Mouse (Mus musculus) adrenal gland, adult (tissue): ENCODE data around the gene 1700012B09Rik.

Source experiments
- DNase-seq, 2 experiments: peaks; one replicate each; pipeline ENCODE4 v3.0.0; 2022 to 2023; ENCODE audit warnings: low spot score in 1 of 2; ENCODE audit not compliant: inconsistent age in 2 of 2

Gene 1700012B09Rik

GRCm38 (mm10) chr9:14739498-14740150, 31.2 kb downstream of the 1700012B09Rik start:
- peak; percentile 42 to 74 for DNase-seq

DNA sequence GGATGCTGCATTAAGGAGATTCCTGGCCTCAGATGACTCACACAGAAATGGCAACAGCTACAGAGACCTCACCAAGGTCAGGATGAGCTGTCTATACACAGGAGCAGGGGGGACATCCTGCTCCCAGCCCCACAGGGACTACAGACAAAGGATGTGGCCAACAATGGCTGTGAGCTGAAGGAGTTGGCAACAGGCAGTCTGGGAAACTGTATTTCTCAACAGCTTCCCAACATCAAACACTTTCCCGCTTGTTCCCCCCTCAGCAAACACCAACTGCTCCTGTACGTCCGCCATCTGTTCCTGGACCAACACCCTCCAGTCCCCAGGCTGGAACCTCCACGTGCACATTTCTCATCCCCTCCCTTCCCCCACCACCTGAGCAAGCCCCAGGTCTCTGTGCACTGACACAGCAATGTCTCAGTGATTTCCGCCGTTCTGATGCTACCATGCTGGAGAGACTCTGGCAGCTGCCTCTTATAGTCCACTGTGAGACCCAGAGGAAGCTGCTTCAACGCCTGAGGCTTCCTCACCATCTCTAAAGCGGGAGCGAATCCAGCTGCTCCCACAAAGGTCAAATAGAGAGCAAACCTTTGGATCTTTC, 39.8 kb downstream of the 1700012B09Rik start:
- peak; percentile 37 to 59 for DNase-seq

DNA sequence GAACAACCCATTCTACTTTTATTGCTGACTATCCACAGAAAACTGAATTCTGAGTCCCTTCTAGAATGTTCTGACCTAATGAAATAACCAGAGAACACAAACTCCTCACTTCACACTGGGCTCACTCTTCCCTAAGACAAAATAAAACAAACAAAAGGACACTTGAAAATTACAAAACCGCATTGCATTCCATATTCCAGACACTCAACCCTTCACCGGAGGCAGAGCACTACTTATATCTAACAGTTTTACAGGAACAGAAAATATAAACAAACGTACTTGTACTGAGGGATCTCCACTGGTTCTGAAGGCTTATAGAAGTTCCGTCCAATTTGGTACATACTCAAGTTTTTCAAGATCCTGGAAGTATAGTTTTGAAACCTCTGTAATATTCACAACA, 42.5 kb downstream of the 1700012B09Rik start:
- DNase-seq, result no peak

- no peak for DNase-seq
Measured at GRCm38 (mm10) chr9:14726629-14727028, 44.2 kb downstream of the 1700012B09Rik start.

DNA sequence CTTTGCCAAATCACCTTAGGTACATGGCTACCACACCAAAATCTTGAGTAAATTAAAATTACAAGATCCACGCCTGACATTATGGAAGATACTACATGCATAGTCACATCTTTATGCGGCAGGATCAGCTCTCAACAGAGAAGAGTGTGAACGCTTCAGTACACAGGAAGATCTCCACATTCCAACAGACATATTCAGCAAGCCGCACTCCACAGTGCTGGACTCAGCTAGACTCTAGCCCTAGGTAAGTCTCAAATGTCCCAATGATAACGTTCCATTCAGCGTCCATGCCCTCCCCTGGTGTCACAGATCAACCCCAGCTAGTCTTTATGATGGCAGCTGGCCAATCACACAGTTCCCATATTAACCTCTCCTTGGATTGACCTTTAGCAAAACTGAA, 44.8 kb downstream of the 1700012B09Rik start:
- DNase-seq, result no peak

- DNase-seq, result no peak
Measured at GRCm38 (mm10) chr9:14724755-14725420, 45.9 kb downstream of the 1700012B09Rik start.

DNA sequence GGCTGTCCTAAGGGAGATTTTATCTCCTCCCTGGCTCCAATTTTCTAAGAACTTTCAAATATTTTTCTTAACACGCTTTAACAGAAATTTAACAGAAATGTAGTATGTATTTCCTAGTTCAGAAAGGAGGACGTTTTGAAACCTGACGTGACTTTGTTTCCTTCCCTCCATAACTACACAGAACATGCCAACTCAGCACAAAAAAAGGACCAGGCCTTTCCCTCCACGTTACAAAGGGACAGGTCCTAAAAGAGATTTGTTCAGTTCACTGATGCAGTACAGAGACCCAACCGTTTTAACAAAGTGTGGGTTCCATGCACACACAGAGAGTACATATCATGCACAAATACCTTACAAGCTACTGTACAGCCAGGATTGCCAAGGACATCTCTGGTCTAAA, 49.2 kb downstream of the 1700012B09Rik start:
- no peak for DNase-seq

DNA sequence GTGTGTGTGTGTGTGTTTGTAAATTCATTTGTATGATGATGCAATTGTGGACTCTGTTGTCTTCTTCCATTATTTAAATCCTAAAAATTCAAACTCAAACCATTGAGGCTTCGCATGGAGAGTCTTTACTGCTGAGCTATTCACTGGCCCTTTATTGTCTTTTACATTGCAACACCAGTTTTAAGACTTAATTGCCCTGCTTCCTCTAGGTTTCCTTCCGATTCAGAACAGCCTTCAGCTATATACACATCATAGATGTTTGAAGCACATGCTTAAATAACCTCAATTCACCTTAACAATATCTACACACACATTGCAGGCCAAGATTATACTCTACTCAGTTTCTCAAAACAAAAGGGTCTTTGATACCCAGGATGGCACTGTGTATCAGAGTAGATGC, 50.4 kb downstream of the 1700012B09Rik start:
- no peak for DNase-seq

DNA sequence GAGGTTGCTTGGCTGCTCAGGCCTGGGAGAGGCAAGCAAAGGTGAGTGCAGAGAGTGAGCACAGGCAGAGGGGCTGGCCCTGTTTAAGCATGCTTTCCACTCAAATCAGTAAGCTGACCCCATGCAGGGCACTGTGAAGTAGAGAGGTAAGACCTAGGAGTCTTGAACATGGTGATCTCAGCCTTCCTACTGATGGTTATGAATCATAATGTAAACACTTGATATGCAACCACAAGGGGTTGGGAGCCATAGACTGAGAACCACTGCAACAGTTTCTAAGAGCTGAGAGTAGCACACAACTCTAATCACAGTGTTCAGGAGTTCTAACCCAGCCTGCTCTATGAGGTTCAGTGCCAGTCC, 52.5 kb downstream of the 1700012B09Rik start:
- DNase-seq, result no peak

GRCm38 (mm10) chr9:14717689-14718331, 53.0 kb downstream of the 1700012B09Rik start:
- DNase-seq, result peak; percentile 19 to 57

- DNase-seq, result no peak
Measured at GRCm38 (mm10) chr9:14715258-14715657, 55.6 kb downstream of the 1700012B09Rik start.

DNA sequence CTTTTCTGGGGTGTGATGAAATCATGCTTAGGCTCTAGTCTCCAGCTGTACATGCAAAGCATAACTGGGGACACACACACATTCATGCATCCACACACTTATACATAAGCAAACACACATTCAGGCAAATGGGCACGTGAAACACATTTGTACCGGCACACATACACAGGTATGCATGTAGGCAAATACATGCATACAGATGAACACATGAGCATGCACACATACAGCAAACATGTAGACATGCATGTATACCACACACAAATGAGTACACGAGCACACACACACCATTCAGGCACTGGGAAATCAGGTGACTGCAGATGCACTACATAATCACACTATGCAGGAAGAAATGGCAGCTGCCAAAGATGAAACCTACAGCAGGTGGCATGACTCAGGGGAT, 59.9 kb downstream of the 1700012B09Rik start:
- no peak for DNase-seq
